In genomic region chr1:133741881-133742434, GRCm38 (mm10) we compare ENCODE assay signal across 8 mouse cellular contexts. TPM values are rescaled to one million over a fixed set of nuclear protein-coding genes. Genes with fewer than 3 reads are reported as not detected.
A peak's percentile ranks its signal among the peaks of the same experiment; 100 is the strongest.
DNase-seq lines count a peak whose midpoint lies in the region; ATAC-seq lines count a peak whose summit lies in the region.

No protein-coding gene starts in this region.

- no peak overlapping the region for H3K4me3 ChIP-seq in midbrain, embryonic 11.5 days (ENCODE audit: low read depth, low read length)
- no peak overlapping the region for H3K4me3 ChIP-seq in midbrain, embryonic 16.5 days (ENCODE audit: low read depth, low read length)
- H3K4me3 ChIP-seq in hindbrain, embryonic 16.5 days (ENCODE audit: low read length): no peak overlapping the region
- H3K4me3 ChIP-seq in stomach, embryonic 16.5 days (replicated peaks; ENCODE audit: low read length): no peak overlapping the region

- 55% methylated on average over 11 of the region's 11 CpGs for WGBS in midbrain, embryonic 11.5 days
- WGBS in midbrain, embryonic 16.5 days: 53% methylated on average over 11 of the region's 11 CpGs
- WGBS in hindbrain, embryonic 16.5 days: 34% methylated on average over 11 of the region's 11 CpGs
- WGBS in stomach, embryonic 16.5 days: 57% methylated on average over 11 of the region's 11 CpGs

- H3K9me3 ChIP-seq in midbrain, embryonic 11.5 days (ENCODE audit: control insufficient read depth, low read length): no peaks in the 10 kb centered on the region
- no peaks in the 10 kb centered on the region for H3K9me3 ChIP-seq in midbrain, embryonic 16.5 days (replicated peaks; ENCODE audit: control insufficient read depth, low read length, poor library complexity, severe bottlenecking)
- H3K9me3 ChIP-seq in hindbrain, embryonic 16.5 days (ENCODE audit: control insufficient read depth, low read length): no peaks in the 10 kb centered on the region
- H3K9me3 ChIP-seq in stomach, embryonic 16.5 days (replicated peaks; ENCODE audit: control insufficient read depth, low read length): no peaks in the 10 kb centered on the region

- peaks cover 4% of the 10 kb centered on the region; the same call in 1 of the 2 replicates for H3K4me1 ChIP-seq in midbrain, embryonic 11.5 days (ENCODE audit: control insufficient read depth, insufficient read depth, low read length)
- H3K4me1 ChIP-seq in midbrain, embryonic 16.5 days (ENCODE audit: control insufficient read depth, insufficient read depth, low read length): 0 out of 2 replicates have a peak, but pooled peaks cover 6% of the 10 kb centered on the region
- peaks cover 22% of the 10 kb centered on the region for H3K4me1 ChIP-seq in hindbrain, embryonic 16.5 days (ENCODE audit: control insufficient read depth, insufficient read depth, low read depth, low read length)
- H3K4me1 ChIP-seq in stomach, embryonic 16.5 days (ENCODE audit: control insufficient read depth, insufficient read depth, low read length): peaks cover 25% of the 10 kb centered on the region

- DNase-seq in cerebellum, postnatal 14 days: peak; percentile 34 to 51
- DNase-seq in cerebellum, adult 9-10 months: no peak
- peak; percentile 59 for DNase-seq in midbrain, embryonic 11.5 days (ENCODE audit: low spot score, missing footprints)
- no peak for DNase-seq in urinary bladder, postnatal 14 days (ENCODE audit: low spot score)
- DNase-seq in thymus, postnatal 10 days (ENCODE audit: low spot score in 2 of 2): no peak

- ATAC-seq in midbrain, embryonic 11.5 days (ENCODE audit: low FRiP score): no peak
- ATAC-seq in midbrain, embryonic 16.5 days: no peak
- ATAC-seq in hindbrain, embryonic 16.5 days: peak; percentile 21; the same call in 1 of the 2 replicates
- ATAC-seq in stomach, embryonic 16.5 days (ENCODE audit: insufficient read depth, low FRiP score): no peak

- H3K27ac ChIP-seq in midbrain, embryonic 11.5 days (ENCODE audit: low read depth, low read length): no peak overlapping the region
- H3K27ac ChIP-seq in midbrain, embryonic 16.5 days (ENCODE audit: low read length): no peak overlapping the region
- H3K27ac ChIP-seq in hindbrain, embryonic 16.5 days (ENCODE audit: low read depth, low read length): no peak overlapping the region
- peak overlapping the region; percentile 2; the same call in 1 of the 2 replicates for H3K27ac ChIP-seq in stomach, embryonic 16.5 days (ENCODE audit: low read length)

- H3K4me2 ChIP-seq in midbrain, embryonic 11.5 days: no peak overlapping the region
- no peak overlapping the region for H3K4me2 ChIP-seq in midbrain, embryonic 16.5 days (ENCODE audit: low read length)
- H3K4me2 ChIP-seq in hindbrain, embryonic 16.5 days (ENCODE audit: low read length): no peak overlapping the region
- H3K4me2 ChIP-seq in stomach, embryonic 16.5 days (ENCODE audit: low read depth, low read length): no peak overlapping the region

- no peak overlapping the region for H3K9ac ChIP-seq in midbrain, embryonic 11.5 days (ENCODE audit: low read length)
- no peak overlapping the region for H3K9ac ChIP-seq in midbrain, embryonic 16.5 days (ENCODE audit: low read depth, low read length)
- no peak overlapping the region for H3K9ac ChIP-seq in hindbrain, embryonic 16.5 days (ENCODE audit: low read depth, low read length)
- H3K9ac ChIP-seq in stomach, embryonic 16.5 days (ENCODE audit: low read length): peak overlapping the region; percentile 24; the same call in 1 of the 2 replicates

- H3K27me3 ChIP-seq in midbrain, embryonic 11.5 days (ENCODE audit: control insufficient read depth, insufficient read depth, low read length): no peaks in the 10 kb centered on the region
- no peaks in the 10 kb centered on the region for H3K27me3 ChIP-seq in midbrain, embryonic 16.5 days (ENCODE audit: control insufficient read depth, insufficient read depth, low read depth, low read length)
- no peaks in the 10 kb centered on the region for H3K27me3 ChIP-seq in hindbrain, embryonic 16.5 days (replicated peaks; ENCODE audit: control insufficient read depth, insufficient read depth, low read length)
- no peaks in the 10 kb centered on the region for H3K27me3 ChIP-seq in stomach, embryonic 16.5 days (ENCODE audit: control insufficient read depth, insufficient read depth, low read length)

- no peaks in the 10 kb centered on the region for H3K36me3 ChIP-seq in midbrain, embryonic 11.5 days (ENCODE audit: control insufficient read depth, insufficient read depth, low read length)
- no peaks in the 10 kb centered on the region for H3K36me3 ChIP-seq in midbrain, embryonic 16.5 days (ENCODE audit: control insufficient read depth, insufficient read depth, low read length)
- H3K36me3 ChIP-seq in hindbrain, embryonic 16.5 days (ENCODE audit: control insufficient read depth, insufficient read depth, low read length): no peaks in the 10 kb centered on the region
- H3K36me3 ChIP-seq in stomach, embryonic 16.5 days (ENCODE audit: control insufficient read depth, insufficient read depth, low read length): no peaks in the 10 kb centered on the region

RNA-seq across cellular contexts. Expression of gene Lax1, which starts 52.0 kb away (rescaled TPM):
- 0.19 and 0.20 TPM in 2 replicates for polyA plus RNA-seq in midbrain, embryonic 11.5 days (2014; fragmentation: Nextera tagmentation; extraction: Ambion mirVana)
- 0.08 TPM in 1 of 2 replicates, not detected in the other for polyA plus RNA-seq in midbrain, embryonic 16.5 days (2015; fragmentation: Nextera tagmentation; extraction: Ambion mirVana)
- polyA plus RNA-seq in hindbrain, embryonic 16.5 days (2015; fragmentation: Nextera tagmentation; extraction: Ambion mirVana): 0.06 TPM in 1 of 2 replicates, not detected in the other
- 0.63 and 1.1 TPM in 2 replicates for polyA plus RNA-seq in stomach, embryonic 16.5 days (2015; fragmentation: Nextera tagmentation; extraction: Ambion mirVana)

RNA-seq across cellular contexts. Expression of gene Atp2b4, which starts 58.9 kb away (rescaled TPM):
- 7.6 and 8.3 TPM in 2 replicates for polyA plus RNA-seq in midbrain, embryonic 11.5 days (2014; fragmentation: Nextera tagmentation; extraction: Ambion mirVana)
- polyA plus RNA-seq in midbrain, embryonic 16.5 days (2015; fragmentation: Nextera tagmentation; extraction: Ambion mirVana): 11.8 and 13.4 TPM in 2 replicates
- 13.6 and 14.7 TPM in 2 replicates for polyA plus RNA-seq in hindbrain, embryonic 16.5 days (2015; fragmentation: Nextera tagmentation; extraction: Ambion mirVana)
- 22.3 and 23.9 TPM in 2 replicates for polyA plus RNA-seq in stomach, embryonic 16.5 days (2015; fragmentation: Nextera tagmentation; extraction: Ambion mirVana)

Comparison
In these comparisons a context has a peak if more than half of its experiments do, and no peak if none do; other contexts are left out.
1. DNase-seq: peak in cerebellum, postnatal 14 days (2 of 2) and midbrain, embryonic 11.5 days (single experiment); none in cerebellum, adult 9-10 months (single experiment), urinary bladder, postnatal 14 days (single experiment) and thymus, postnatal 10 days (0 of 2).